Mouse (Mus musculus) kidney, postnatal 0 days (tissue): ENCODE results near the gene Zfr. TPM values are rescaled to one million over a fixed set of nuclear protein-coding genes. Genes with fewer than 3 reads are reported as not detected.

Experiments used
- ATAC-seq: fragments of 200-750 bp; cut with Nextera tagmentation; replicated peaks from 2 replicates; pipeline ENCODE4 v1.8.0; 2017; ENCODE audit warnings: low read depth, moderate number of reproducible peaks, moderate TSS enrichment, moderate library complexity; ENCODE audit not compliant: low FRiP score
- DNase-seq: peaks from one replicate; pipeline ENCODE4 v3.0.0-alpha.2; 2016; ENCODE audit warnings: low spot score
- H3K27ac ChIP-seq: fragments of 300-500 bp; sonication (generic); 2 replicates; pipeline ENCODE4 v1.5.1; 2014; ENCODE audit warnings: mild to moderate bottlenecking
- H3K27me3 ChIP-seq: fragments of 300-500 bp; sonication (generic); 2 replicates; pipeline ENCODE4 v1.6.1; 2014; ENCODE audit warnings: low read length, mixed read lengths; ENCODE audit not compliant: insufficient read depth
- H3K36me3 ChIP-seq: fragments of 300-500 bp; sonication (generic); 2 replicates; pipeline ENCODE4 v1.6.1; 2014; ENCODE audit warnings: low read length, mixed read lengths; ENCODE audit not compliant: insufficient read depth
- H3K4me1 ChIP-seq: fragments of 300-500 bp; sonication (generic); replicated peaks from 2 replicates; pipeline ENCODE4 v1.6.1; 2014; ENCODE audit warnings: antibody characterized with exemption, low read length, mixed read lengths; ENCODE audit not compliant: insufficient read depth
- H3K4me2 ChIP-seq: fragments of 300-500 bp; sonication (generic); 2 replicates; pipeline ENCODE4 v1.6.1; 2014; ENCODE audit warnings: mild to moderate bottlenecking, low read length, moderate library complexity, mixed read lengths
- H3K4me3 ChIP-seq: fragments of 300-500 bp; sonication (generic); replicated peaks from 2 replicates; pipeline ENCODE4 v1.5.1; 2014; ENCODE audit warnings: low read depth, low read length
- H3K9ac ChIP-seq: fragments of 300-500 bp; sonication (generic); 2 replicates; pipeline ENCODE4 v1.6.1; 2014; ENCODE audit warnings: low read depth, low read length
- H3K9me3 ChIP-seq: fragments of 300-500 bp; sonication (generic); replicated peaks from 2 replicates; pipeline ENCODE4 v1.6.1; 2016; ENCODE audit warnings: low read length, inconsistent platforms, mixed read lengths
- CTCF ChIP-seq: IDR thresholded peaks from 2 replicates; pipeline ENCODE4 v1.5.1; 2016; ENCODE audit warnings: antibody characterized with exemption, low read depth, mild to moderate bottlenecking, moderate library complexity
- WGBS: fragments of 180-500 bp; shearing (Covaris S2); extraction: QIAGEN DNeasy Blood & Tissue Kit; methylation state at CpG from one replicate; pipeline ENCODE4 v1.1.7; 2014; 5-methylcytosine and 5-hydroxymethylcytosine counted together
- polyA plus RNA-seq: library from polyadenylated mRNA; unstranded; fragments of >200 nt; fragmentation: Nextera tagmentation; extraction: Ambion mirVana; gene quantifications from 2 replicates; pipeline ENCODE4 v1.2.1, GENCODE M21; 2015

Gene Zfr
- polyA plus RNA-seq, 1 experiment from 2014 or later: 77.3 TPM

GRCm38 (mm10) chr15:12203512-12204318 is 86.1 kb downstream of the Zfr start:
- Histone ChIP-seq H3K9me3 (no peaks in the 10 kb centered on the region), H3K4me2 (peak overlapping the region; percentile 60), H3K36me3 (no peaks in the 10 kb centered on the region), H3K4me1 (peaks cover 16% of the 10 kb centered on the region), H3K9ac (0 out of 2 replicates have a peak overlapping the region, but pooled peaks have one; percentile 19), H3K4me3 (peak overlapping the region; percentile 96), H3K27me3 (no peaks in the 10 kb centered on the region), H3K27ac (peak overlapping the region; percentile 87)
- ATAC-seq (0 out of 2 replicates have a peak, but pooled peaks have one; percentile 12), DNase-seq (peak; percentile 81)
- no peak for TF ChIP-seq CTCF
- WGBS: 15% methylated on average over 10 of the region's 10 CpGs

- under 1% methylated on average over 57 of the region's 58 CpGs for WGBS
- H3K9ac ChIP-seq: peak within 1 kb of the TSS; percentile 97
- peaks cover 16% of the 10 kb centered on the region for H3K4me1 ChIP-seq
Observed at GRCm38 (mm10) chr15:12204319-12205159, 86.9 kb downstream of the Zfr start, which contains the start of gene Mtmr12. Gene Mtmr12, plus strand, starts transcription at chr15:12205028.

GRCm38 (mm10) chr15:12205160-12205901 is 87.7 kb downstream of the Zfr start:
- H3K27ac ChIP-seq: peak overlapping the region; percentile 93
- H3K4me2 ChIP-seq: peak overlapping the region; percentile 72
- no peaks in the 10 kb centered on the region for H3K27me3 ChIP-seq
- H3K36me3 ChIP-seq: no peaks in the 10 kb centered on the region
- H3K4me1 ChIP-seq: peaks cover 16% of the 10 kb centered on the region
- no peaks in the 10 kb centered on the region for H3K9me3 ChIP-seq
- no peak for TF ChIP-seq CTCF
- ATAC-seq: peak; percentile 72
- H3K9ac ChIP-seq: peak overlapping the region; percentile 97
- peak; percentile 44 for DNase-seq
- 0% methylated on average over 53 of the region's 73 CpGs for WGBS
- peak overlapping the region; percentile 96 for H3K4me3 ChIP-seq

More at GRCm38 (mm10) chr15:12204319-12205159, 86.9 kb downstream of the Zfr start, which contains the start of gene Mtmr12:
- Histone ChIP-seq H3K27me3 (no peaks in the 10 kb centered on the region), H3K9me3 (no peaks in the 10 kb centered on the region), H3K4me2 (peak within 1 kb of the TSS; percentile 72), H3K27ac (peak within 1 kb of the TSS; percentile 93), H3K4me3 (peak within 1 kb of the TSS; percentile 96), H3K36me3 (no peaks in the 10 kb centered on the region)
- DNase-seq (peak; percentile 99), ATAC-seq (peak; percentile 95)
- peak; percentile 40; the same call in 1 of the 2 replicates for TF ChIP-seq CTCF

GRCm38 (mm10) chr15:12205902-12206645 is 88.4 kb downstream of the Zfr start:
- H3K4me2 ChIP-seq: peak overlapping the region; percentile 72
- H3K9ac ChIP-seq: peak overlapping the region; percentile 97
- H3K27me3 ChIP-seq: no peaks in the 10 kb centered on the region
- no peaks in the 10 kb centered on the region for H3K9me3 ChIP-seq
- WGBS: 30% methylated on average over 14 of the region's 14 CpGs
- H3K4me1 ChIP-seq: peaks cover 16% of the 10 kb centered on the region
- DNase-seq (no peak), ATAC-seq (no peak)
- no peak for TF ChIP-seq CTCF
- peak overlapping the region; percentile 96 for H3K4me3 ChIP-seq
- H3K27ac ChIP-seq: peak overlapping the region; percentile 93
- H3K36me3 ChIP-seq: no peaks in the 10 kb centered on the region

- Histone ChIP-seq H3K4me3 (no peak overlapping the region), H3K4me2 (peak overlapping the region; percentile 72), H3K9ac (no peak overlapping the region), H3K27ac (peak overlapping the region; percentile 13; the same call in 1 of the 2 replicates), H3K27me3 (no peaks in the 10 kb centered on the region), H3K9me3 (no peaks in the 10 kb centered on the region), H3K36me3 (no peaks in the 10 kb centered on the region), H3K4me1 (peaks cover 16% of the 10 kb centered on the region)
- no peak for ATAC-seq
- WGBS: 68% methylated on average over 7 of the region's 7 CpGs
- TF ChIP-seq CTCF: no peak
- DNase-seq: no peak
Observed at GRCm38 (mm10) chr15:12206646-12207222, 89.1 kb downstream of the Zfr start.
